Mouse (Mus musculus) forebrain, postnatal 0 days (tissue): Measurements from ENCODE around the gene Serpinc1. TPM values are rescaled to one million over a fixed set of nuclear protein-coding genes. Genes with fewer than 3 reads are reported as not detected.
"Not testable (repeated sequence)": the region's sequence is repeated elsewhere in the genome, so short reads cannot be mapped to it uniquely, and the experiment has no call there.

ENCODE experiments used
- ATAC-seq: fragments of 200-750 bp; cut with Nextera tagmentation; 2 replicates; pipeline ENCODE4 v1.8.0; 2017; ENCODE audit warnings: mild to moderate bottlenecking, moderate library complexity
- DNase-seq: peaks from one replicate; pipeline ENCODE4 v3.0.0-alpha.2; 2015
- H3K27ac ChIP-seq: fragments of 300-500 bp; sonication (generic); 2 replicates; pipeline ENCODE4 v1.5.1; 2014; ENCODE audit warnings: low read depth, mild to moderate bottlenecking, antibody characterized with exemption, low read length, moderate library complexity, mixed read lengths
- H3K27me3 ChIP-seq: fragments of 300-500 bp; sonication (generic); 2 replicates; pipeline ENCODE4 v1.6.1; 2014; ENCODE audit warnings: mild to moderate bottlenecking, low read length, mixed read lengths; ENCODE audit not compliant: insufficient read depth
- H3K36me3 ChIP-seq: fragments of 300-500 bp; sonication (generic); 2 replicates; pipeline ENCODE4 v1.6.1; 2014; ENCODE audit warnings: mild to moderate bottlenecking, moderate library complexity; ENCODE audit not compliant: insufficient read depth
- H3K4me1 ChIP-seq: fragments of 300-500 bp; sonication (generic); 2 replicates; pipeline ENCODE4 v1.6.1; 2014; ENCODE audit warnings: antibody characterized with exemption; ENCODE audit not compliant: insufficient read depth
- H3K4me2 ChIP-seq: fragments of 300-500 bp; sonication (generic); 2 replicates; pipeline ENCODE4 v1.6.1; 2014; ENCODE audit warnings: low read depth, mild to moderate bottlenecking, moderate library complexity
- H3K4me3 ChIP-seq: fragments of 300-500 bp; sonication (generic); 2 replicates; pipeline ENCODE4 v1.5.1; 2014; ENCODE audit warnings: low read depth, low read length, mixed read lengths
- H3K9ac ChIP-seq: fragments of 300-500 bp; sonication (generic); 2 replicates; pipeline ENCODE4 v1.6.1; 2014; ENCODE audit warnings: mild to moderate bottlenecking
- H3K9me3 ChIP-seq: fragments of 300-500 bp; sonication (generic); 2 replicates; pipeline ENCODE4 v1.6.1; 2016; ENCODE audit warnings: low read length
- CTCF ChIP-seq: sonication (generic); IDR thresholded peaks from 2 replicates; pipeline ENCODE4 v1.5.1; 2016; ENCODE audit warnings: antibody characterized with exemption, control low read depth, low read depth
- WGBS: fragments of 180-500 bp; shearing (Covaris S2); extraction: QIAGEN DNeasy Blood & Tissue Kit; methylation state at CpG from one replicate; pipeline ENCODE4 v1.1.7; 2014; 5-methylcytosine and 5-hydroxymethylcytosine counted together
- polyA plus RNA-seq: library from polyadenylated mRNA; unstranded; fragments of >200 nt; fragmentation: Nextera tagmentation; extraction: Ambion mirVana; gene quantifications from 2 replicates; pipeline ENCODE4 v1.2.1, GENCODE M21; 2015
- total RNA-seq: library from RNA; depleted of rRNA; stranded (reverse); fragments of >200 nt; gene quantifications from 2 replicates; pipeline ENCODE4 v1.2.3, GENCODE M21; 2014

Serpinc1 gene
- total and polyA plus RNA-seq, 2 experiments from 2014 or later = 0.10 to 2.3 TPM

DNA sequence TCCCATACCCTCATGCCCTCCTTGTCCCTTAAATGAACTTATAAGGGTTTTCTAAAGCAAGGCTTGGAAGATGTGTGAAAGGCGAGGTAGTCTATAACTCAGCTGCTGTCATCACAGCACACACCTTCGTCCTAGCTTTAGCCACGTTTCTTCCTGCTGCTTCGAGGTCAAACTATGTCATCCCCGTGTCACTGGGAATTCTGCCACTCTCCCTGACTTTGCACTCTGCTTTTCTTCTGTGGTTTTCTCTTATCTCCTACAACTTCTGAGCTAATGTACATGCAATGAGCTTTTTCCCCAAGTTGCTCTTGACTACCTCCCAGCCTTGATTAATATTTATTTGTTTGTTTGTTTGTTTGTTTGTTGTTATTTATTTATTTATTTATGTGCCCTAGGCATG, 1.6 kb downstream of the Serpinc1 start:
- ATAC-seq = no peak
- Histone ChIP-seq H3K4me1 (no peaks in the 10 kb centered on the region), H3K9me3 (no peaks in the 10 kb centered on the region), H3K4me3 (no peak overlapping the region), H3K27ac (no peak overlapping the region), H3K9ac (no peak overlapping the region), H3K36me3 (peaks cover 6% of the 10 kb centered on the region), H3K4me2 (no peak overlapping the region), H3K27me3 (no peaks in the 10 kb centered on the region)
- WGBS = 91% methylated on average over 5 of the region's 5 CpGs
- no peak for DNase-seq
- no peak for TF ChIP-seq CTCF

DNA sequence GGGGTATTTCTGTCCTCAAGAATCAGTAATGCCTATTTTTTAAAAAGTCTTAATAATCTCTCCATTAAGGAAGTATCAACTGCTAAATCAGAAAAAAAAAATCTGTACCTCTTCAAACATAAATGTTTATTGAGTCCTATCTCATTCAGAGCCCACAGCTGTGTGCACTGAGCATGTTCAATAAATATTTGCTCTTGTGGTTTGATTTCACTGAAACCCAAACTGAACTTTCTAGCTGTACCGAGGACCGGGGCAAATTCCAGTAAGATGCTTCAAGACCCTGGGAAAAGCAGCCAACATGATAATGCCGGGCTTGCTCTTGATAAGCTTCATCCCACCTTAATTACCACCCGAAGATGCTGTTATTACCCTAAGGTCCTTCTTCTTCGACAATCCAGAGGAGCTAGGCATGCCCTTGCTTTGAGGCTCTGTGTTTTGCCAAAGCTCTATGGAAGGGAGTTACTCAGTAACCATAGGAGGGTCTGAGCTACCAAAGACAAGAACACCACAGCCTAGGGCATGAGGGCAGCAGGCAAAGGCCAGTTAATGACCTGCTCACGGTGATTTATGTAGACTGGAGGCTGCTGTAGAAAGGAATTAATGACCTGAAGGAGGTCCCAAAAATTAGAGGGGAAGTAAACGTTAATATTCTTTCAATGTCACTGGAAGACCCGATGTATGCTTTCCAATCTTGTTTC, 2.3 kb downstream of the Serpinc1 start:
- DNase-seq = no peak

DNA sequence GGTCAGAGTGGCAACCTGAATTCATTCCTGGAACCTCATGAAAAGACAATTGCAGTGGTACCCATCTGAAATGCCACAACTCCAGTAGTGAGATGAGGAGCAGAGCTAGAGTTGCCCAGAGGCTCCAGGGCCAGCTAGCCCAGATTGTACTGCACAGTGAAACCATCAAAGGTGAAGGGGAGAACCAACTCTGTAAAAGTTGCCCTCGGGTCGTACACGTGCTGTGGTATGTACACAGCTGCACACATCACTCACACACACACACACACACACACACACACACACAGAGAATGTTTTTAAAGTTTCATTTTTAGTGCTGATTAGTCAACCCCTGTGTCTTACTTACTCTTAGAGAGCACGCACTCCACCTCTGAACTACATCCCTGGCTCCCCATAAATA, 3.0 kb downstream of the Serpinc1 start:
- ATAC-seq (no peak), DNase-seq (no peak)
- H3K27ac ChIP-seq = no peak overlapping the region
- no peaks in the 10 kb centered on the region for H3K9me3 ChIP-seq
- H3K9ac ChIP-seq = no peak overlapping the region
- 92% methylated on average over 4 of the region's 4 CpGs for WGBS
- no peak for TF ChIP-seq CTCF
- H3K27me3 ChIP-seq = no peaks in the 10 kb centered on the region
- H3K36me3 ChIP-seq = 0 out of 2 replicates have a peak, but pooled peaks cover 2% of the 10 kb centered on the region
- no peak overlapping the region for H3K4me3 ChIP-seq
- H3K4me2 ChIP-seq = no peak overlapping the region
- no peaks in the 10 kb centered on the region for H3K4me1 ChIP-seq

More for the DNA sequence above, 2.3 kb downstream of the Serpinc1 start:
- no peaks in the 10 kb centered on the region for H3K4me1 ChIP-seq
- no peak overlapping the region for H3K4me2 ChIP-seq
- H3K4me3 ChIP-seq = no peak overlapping the region
- 88% methylated on average over 8 of the region's 8 CpGs for WGBS
- no peaks in the 10 kb centered on the region for H3K27me3 ChIP-seq
- no peak for TF ChIP-seq CTCF
- H3K9me3 ChIP-seq = no peaks in the 10 kb centered on the region
- ATAC-seq = no peak
- no peak overlapping the region for H3K27ac ChIP-seq
- H3K36me3 ChIP-seq = 0 out of 2 replicates have a peak, but pooled peaks cover 2% of the 10 kb centered on the region
- H3K9ac ChIP-seq = no peak overlapping the region

DNA sequence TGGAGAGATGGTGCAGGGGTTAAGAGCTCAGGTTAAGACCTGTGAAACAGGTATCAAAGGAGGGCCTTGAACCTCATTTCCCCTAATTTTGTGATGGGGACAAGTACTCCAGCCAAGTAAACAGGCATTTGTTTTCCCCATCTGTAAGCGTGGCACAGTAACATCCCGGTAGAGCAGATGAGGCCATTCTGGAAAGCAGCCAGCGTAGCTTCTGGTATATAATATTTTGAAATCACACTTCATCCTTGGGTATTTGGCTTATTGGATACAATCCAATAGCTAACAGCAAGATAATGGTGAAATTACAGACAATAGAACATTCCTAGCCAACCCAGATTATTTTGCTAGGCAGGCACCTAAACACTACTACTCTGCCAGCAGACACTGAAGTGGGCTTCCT, 4.5 kb downstream of the Serpinc1 start:
- 59% methylated on average over 3 of the region's 3 CpGs for WGBS
- no peaks in the 10 kb centered on the region for H3K9me3 ChIP-seq
- no peak for ATAC-seq
- 0 out of 2 replicates have a peak, but pooled peaks cover 2% of the 10 kb centered on the region for H3K36me3 ChIP-seq
- H3K9ac ChIP-seq = no peak overlapping the region
- no peak overlapping the region for H3K4me2 ChIP-seq
- DNase-seq = no peak
- TF ChIP-seq CTCF = no peak
- no peak overlapping the region for H3K27ac ChIP-seq
- no peaks in the 10 kb centered on the region for H3K27me3 ChIP-seq
- no peak overlapping the region for H3K4me3 ChIP-seq
- H3K4me1 ChIP-seq = no peaks in the 10 kb centered on the region

DNA sequence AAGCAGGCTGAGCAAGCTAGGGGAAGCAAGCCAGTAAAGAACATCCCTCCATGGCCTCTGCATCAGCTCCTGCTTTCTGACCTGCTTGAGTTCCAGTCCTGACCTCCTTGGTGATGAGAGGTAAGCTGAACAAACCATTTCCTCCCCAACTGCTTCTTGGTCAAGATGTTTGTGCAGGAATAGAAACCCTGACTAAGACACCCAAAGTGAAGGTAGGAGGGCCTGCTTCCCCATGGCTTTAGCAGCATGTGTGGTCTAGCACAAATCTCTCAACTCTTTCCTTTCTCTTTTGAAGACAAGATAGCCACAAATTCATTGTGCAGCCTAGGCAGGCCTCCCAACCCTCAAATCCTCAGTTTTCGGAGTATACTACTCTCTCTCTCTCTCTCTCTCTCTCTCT, 6.3 kb downstream of the Serpinc1 start:
- ATAC-seq, DNase-seq, H3K27ac ChIP-seq, H3K9ac ChIP-seq, H3K4me3 ChIP-seq, H3K4me1 ChIP-seq, H3K9me3 ChIP-seq, H3K36me3 ChIP-seq, H3K27me3 ChIP-seq, H3K4me2 ChIP-seq: not testable (repeated sequence)
- 75% methylated on average over 1 of the region's 1 CpGs for WGBS

DNA sequence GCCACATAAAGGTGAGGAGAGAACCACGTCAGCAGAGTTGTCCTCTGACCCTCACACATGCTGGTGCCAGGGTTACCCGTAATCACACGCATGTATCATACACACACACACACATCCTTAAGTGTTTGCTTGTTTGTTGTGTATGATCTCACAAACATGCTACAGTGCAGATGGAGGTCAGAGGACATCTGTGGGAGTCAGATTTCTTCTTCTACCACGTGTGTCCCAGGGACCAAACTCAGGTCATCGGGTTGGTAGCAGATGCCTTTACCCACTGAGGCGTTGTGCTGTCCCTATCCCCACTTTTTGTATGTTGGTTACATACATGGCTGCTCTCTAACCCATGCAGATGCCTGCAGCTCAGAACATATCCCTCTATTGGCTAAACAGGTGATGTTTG, 7.1 kb downstream of the Serpinc1 start:
- TF ChIP-seq CTCF = no peak
- Histone ChIP-seq H3K4me1 (no peaks in the 10 kb centered on the region), H3K27ac (no peak overlapping the region), H3K27me3 (no peaks in the 10 kb centered on the region), H3K36me3 (no peaks in the 10 kb centered on the region), H3K9me3 (no peaks in the 10 kb centered on the region), H3K4me2 (no peak overlapping the region), H3K4me3 (no peak overlapping the region), H3K9ac (no peak overlapping the region)
- ATAC-seq (no peak), DNase-seq (no peak)
- 87% methylated on average over 6 of the region's 6 CpGs for WGBS

DNA sequence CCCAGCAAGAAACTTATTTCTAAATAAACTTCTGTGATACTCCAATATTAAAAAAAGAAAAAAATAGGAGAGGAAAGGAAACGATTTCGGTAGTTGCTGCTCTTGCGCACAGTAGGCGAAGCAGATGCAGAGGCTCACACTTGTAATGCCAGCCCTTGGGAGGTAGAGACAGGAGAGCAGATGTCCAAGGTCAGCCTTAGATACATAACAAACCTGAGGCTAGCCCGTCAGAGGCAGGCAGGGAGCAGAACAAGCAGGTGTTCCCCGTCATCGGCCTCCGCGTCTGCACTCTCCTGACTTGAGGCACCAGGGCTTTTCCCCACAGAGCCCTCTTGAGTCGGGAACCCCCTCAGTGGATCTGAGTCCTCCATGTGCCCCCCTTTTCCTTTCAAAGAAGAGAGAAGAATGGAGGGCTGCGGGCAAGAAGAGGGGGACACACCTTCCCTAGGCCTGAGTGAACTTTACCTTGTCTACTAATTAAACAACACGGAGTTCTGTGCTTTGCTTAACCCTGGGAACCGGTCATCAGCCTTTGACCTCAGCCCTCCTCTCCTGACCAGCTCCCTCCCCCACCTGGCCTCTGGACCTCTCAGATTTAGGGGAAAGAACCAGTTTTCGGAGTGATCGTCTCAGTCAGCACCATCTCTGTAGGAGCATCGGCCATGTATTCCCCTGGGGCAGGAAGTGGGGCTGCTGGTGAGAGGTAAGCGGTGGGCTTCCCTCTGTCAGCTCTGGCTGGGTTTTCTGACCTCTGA, 8.7 kb downstream of the Serpinc1 start:
- DNase-seq = no peak
- no peak for TF ChIP-seq CTCF
- no peak overlapping the region for H3K4me2 ChIP-seq
- H3K4me1 ChIP-seq = no peaks in the 10 kb centered on the region
- 91% methylated on average over 17 of the region's 17 CpGs for WGBS
- no peaks in the 10 kb centered on the region for H3K9me3 ChIP-seq
- ATAC-seq = no peak
- H3K36me3 ChIP-seq = no peaks in the 10 kb centered on the region
- no peak overlapping the region for H3K9ac ChIP-seq
- H3K27me3 ChIP-seq = no peaks in the 10 kb centered on the region
- H3K4me3 ChIP-seq = no peak overlapping the region
- H3K27ac ChIP-seq = no peak overlapping the region
